Comparison of ENCODE assay signal across 8 mouse cellular contexts in genomic region chr19:46308706-46309435, GRCm38 (mm10). TPM values are rescaled to one million over a fixed set of nuclear protein-coding genes. Genes with fewer than 3 reads are reported as not detected.
DNase-seq lines count a peak whose midpoint lies in the region.

No protein-coding gene starts in this region.

- H3K27me3 ChIP-seq in hindbrain, embryonic 10.5 days (ENCODE audit: insufficient read depth, poor library complexity, severe bottlenecking), result peaks cover 77% of the 10 kb centered on the region

- H3K27ac ChIP-seq in hindbrain, embryonic 10.5 days, result 0 out of 2 replicates have a peak overlapping the region, but pooled peaks have one; percentile 51

- H3K4me1 ChIP-seq in hindbrain, embryonic 10.5 days (replicated peaks), result peaks cover 47% of the 10 kb centered on the region

- H3K4me3 ChIP-seq in hindbrain, embryonic 10.5 days, result peak overlapping the region; percentile 53

- no peaks in the 10 kb centered on the region for H3K9me3 ChIP-seq in hindbrain, embryonic 10.5 days

- WGBS in hindbrain, embryonic 10.5 days, result 1% methylated on average over 47 of the region's 47 CpGs

- DNase-seq in MEL-GATA-1-ER (ENCODE audit: extremely low read depth, low read depth), result peak; percentile 68
- DNase-seq in cerebellum, adult 8-10 months, result peak; percentile 89
- peak; percentile 93 for DNase-seq in forelimb bud, embryonic 11.5 days (ENCODE audit: low read depth, low spot score)
- peak; percentile 90 for DNase-seq in hindbrain, embryonic 10.5 days (ENCODE audit: low spot score)
- DNase-seq in layer of hippocampus, postnatal 14 days (ENCODE audit: low spot score in 2 of 2), result peak; percentile 84 to 91
- peak; percentile 93 for DNase-seq in lung, postnatal 14 days
- DNase-seq in retina, postnatal 1 day, result peak; percentile 94
- peak; percentile 97 for DNase-seq in thymus, postnatal 4 days

- H3K36me3 ChIP-seq in hindbrain, embryonic 10.5 days, result peaks cover 30% of the 10 kb centered on the region

RNA-seq across cellular contexts. Expression of gene Nfkb2, which starts 4.8 kb away (rescaled TPM):
- polyA plus RNA-seq in hindbrain, embryonic 10.5 days (2016; fragmentation: Nextera tagmentation; extraction: Ambion mirVana), result 5.6 and 6.4 TPM in 2 replicates
- total RNA-seq in layer of hippocampus, postnatal 14 days (2021), result 1 to 10 TPM; 2.3 to 2.6 TPM

RNA-seq across cellular contexts. Expression of gene Psd, which starts 18.1 kb away (rescaled TPM):
- 4.5 and 9.7 TPM in 2 replicates for polyA plus RNA-seq in hindbrain, embryonic 10.5 days (2016; fragmentation: Nextera tagmentation; extraction: Ambion mirVana)
- total RNA-seq in layer of hippocampus, postnatal 14 days (2021), result 100 to 1,000 TPM; 701 to 730 TPM

RNA-seq across cellular contexts. Expression of gene Fbxl15, which starts 19.1 kb away (rescaled TPM):
- 23.2 and 28.2 TPM in 2 replicates for polyA plus RNA-seq in hindbrain, embryonic 10.5 days (2016; fragmentation: Nextera tagmentation; extraction: Ambion mirVana)
- 10 to 100 TPM; 32.4 to 32.9 TPM for total RNA-seq in layer of hippocampus, postnatal 14 days (2021)

RNA-seq across cellular contexts. Expression of gene Cuedc2, which starts 29.6 kb away (rescaled TPM):
- polyA plus RNA-seq in hindbrain, embryonic 10.5 days (2016; fragmentation: Nextera tagmentation; extraction: Ambion mirVana), result 260 and 279 TPM in 2 replicates
- 100 to 1,000 TPM; 156 to 162 TPM for total RNA-seq in layer of hippocampus, postnatal 14 days (2021)

RNA-seq across cellular contexts. Expression of gene Mfsd13a, which starts 32.0 kb away (rescaled TPM):
- polyA plus RNA-seq in hindbrain, embryonic 10.5 days (2016; fragmentation: Nextera tagmentation; extraction: Ambion mirVana), result 10.0 and 11.9 TPM in 2 replicates
- 10 to 100 TPM; 31.7 to 32.5 TPM for total RNA-seq in layer of hippocampus, postnatal 14 days (2021)

Comparison
In these comparisons a context has a peak if more than half of its experiments do, and no peak if none do; other contexts are left out.
1. Peak in every context shown above with its lines: DNase-seq, H3K4me3 ChIP-seq and H3K27ac ChIP-seq.